Mouse (Mus musculus) embryonic facial prominence, embryonic 12.5 days (tissue): ENCODE data around the gene Fgr. TPM values are rescaled to one million over a fixed set of nuclear protein-coding genes. Genes with fewer than 3 reads are reported as not detected.

Source experiments
- ATAC-seq: fragments of 200-750 bp; cut with Nextera tagmentation; 2 replicates; pipeline ENCODE4 v1.8.0; 2017; ENCODE audit not compliant: insufficient number of reproducible peaks, insufficient read depth, low FRiP score, low TSS enrichment
- H3K27ac ChIP-seq: fragments of 300-500 bp; sonication (generic); 2 replicates; pipeline ENCODE4 v1.5.1; 2016; ENCODE audit warnings: mild to moderate bottlenecking
- H3K27me3 ChIP-seq: fragments of 300-500 bp; sonication (generic); 2 replicates; pipeline ENCODE4 v1.6.1; 2016; ENCODE audit warnings: mild to moderate bottlenecking, moderate library complexity
- H3K36me3 ChIP-seq: fragments of 300-500 bp; sonication (generic); 2 replicates; pipeline ENCODE4 v1.6.1; 2016; ENCODE audit warnings: mild to moderate bottlenecking
- H3K4me1 ChIP-seq: fragments of 300-500 bp; sonication (generic); 2 replicates; pipeline ENCODE4 v1.6.1; 2016
- H3K4me2 ChIP-seq: fragments of 300-500 bp; sonication (generic); replicated peaks from 2 replicates; pipeline ENCODE4 v1.6.1; 2016; ENCODE audit warnings: mild to moderate bottlenecking, moderate library complexity
- H3K4me3 ChIP-seq: fragments of 300-500 bp; sonication (generic); 2 replicates; pipeline ENCODE4 v1.5.1; 2016; ENCODE audit warnings: mild to moderate bottlenecking
- H3K9ac ChIP-seq: fragments of 300-500 bp; sonication (generic); 2 replicates; pipeline ENCODE4 v1.6.1; 2016; ENCODE audit warnings: mild to moderate bottlenecking, moderate library complexity
- H3K9me3 ChIP-seq: fragments of 300-500 bp; sonication (generic); 2 replicates; pipeline ENCODE4 v1.6.1; 2016; ENCODE audit warnings: mild to moderate bottlenecking, moderate library complexity
- WGBS: fragments of 180-500 bp; shearing (Covaris S2); methylation state at CpG from one replicate; pipeline ENCODE4 v1.1.7; 2016; 5-methylcytosine and 5-hydroxymethylcytosine counted together
- polyA plus RNA-seq: library from polyadenylated mRNA; unstranded; fragments of >200 nt; fragmentation: Nextera tagmentation; extraction: Ambion mirVana; gene quantifications from 2 replicates; pipeline ENCODE4 v1.2.1, GENCODE M21; 2016

Fgr gene
- polyA plus RNA-seq, 1 experiment from 2014 or later, result 0.29 TPM

DNA sequence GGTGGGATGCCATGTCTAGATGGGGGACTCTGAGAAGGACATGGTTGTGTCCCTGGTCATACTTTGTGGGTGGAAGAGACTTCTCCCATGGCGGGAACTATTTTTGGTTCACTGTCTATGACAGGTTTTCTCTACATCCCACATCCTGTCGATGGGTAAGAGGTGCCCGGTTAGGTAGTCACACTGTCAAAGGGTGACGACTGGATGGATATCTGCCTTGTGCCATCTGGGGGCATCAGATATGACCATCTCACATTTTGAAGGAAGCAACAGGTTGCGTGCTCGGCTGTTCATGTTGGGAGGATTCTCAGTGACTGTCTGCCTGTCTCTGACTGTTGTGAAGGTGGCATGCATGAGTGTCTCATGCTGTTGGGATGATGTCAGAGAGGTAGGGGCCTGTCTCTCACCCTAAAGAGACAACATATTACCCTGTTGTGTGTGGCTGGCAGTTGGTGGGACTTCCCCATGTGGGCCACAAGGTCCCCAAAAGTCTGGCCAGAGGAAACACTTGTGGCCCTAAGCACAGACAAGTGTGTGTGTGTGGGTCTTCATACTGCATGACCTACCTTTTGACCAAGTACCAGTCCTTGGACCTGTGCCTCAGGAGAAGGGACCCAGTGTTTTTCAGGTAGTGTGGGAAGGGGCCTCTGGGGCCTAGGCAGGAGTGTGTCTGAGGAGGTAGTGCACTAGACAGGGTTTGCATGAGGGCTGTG is 77.1 kb downstream of the Fgr start:
- Histone ChIP-seq H3K4me3 (no peak overlapping the region), H3K36me3 (peaks cover 10% of the 10 kb centered on the region; the same call in 1 of the 2 replicates), H3K27me3 (no peaks in the 10 kb centered on the region), H3K4me2 (peak overlapping the region; percentile 29), H3K27ac (peak overlapping the region; percentile 90), H3K4me1 (peaks cover 96% of the 10 kb centered on the region), H3K9ac (no peak overlapping the region), H3K9me3 (no peaks in the 10 kb centered on the region)
- 87% methylated on average over 6 of the region's 6 CpGs for WGBS
- no peak for ATAC-seq

DNA sequence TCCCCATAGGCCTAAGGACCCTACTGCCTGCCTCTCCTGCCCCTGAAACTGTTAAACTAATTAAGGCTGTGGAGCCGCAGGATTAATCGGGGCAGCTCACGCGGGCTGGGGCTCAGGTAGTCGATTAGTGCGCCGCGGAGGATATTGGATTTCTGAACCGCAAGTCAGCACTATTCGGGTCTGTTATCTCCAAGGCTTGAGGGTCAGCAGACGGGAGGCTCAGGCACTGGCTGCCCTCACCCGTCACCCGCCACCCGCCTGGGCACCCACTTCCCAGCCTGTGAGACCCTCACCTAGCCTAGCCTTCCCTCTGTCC is 77.6 kb downstream of the Fgr start:
- Histone ChIP-seq H3K9me3 (no peaks in the 10 kb centered on the region), H3K4me1 (peaks cover 96% of the 10 kb centered on the region), H3K27me3 (no peaks in the 10 kb centered on the region), H3K36me3 (peaks cover 10% of the 10 kb centered on the region; the same call in 1 of the 2 replicates), H3K27ac (peak overlapping the region; percentile 90), H3K4me3 (no peak overlapping the region), H3K4me2 (peak overlapping the region; percentile 29), H3K9ac (peak overlapping the region; percentile 11; the same call in 1 of the 2 replicates)
- 21% methylated on average over 14 of the region's 14 CpGs for WGBS
- ATAC-seq, result no peak

Other genes with a start within 250 kb of the Fgr start
- 6.6 and 7.1 TPM in 2 replicates for gene Xkr8, start 241.5 kb upstream of the Fgr start, polyA plus RNA-seq
- gene Smpdl3b, start 216.8 kb upstream of the Fgr start, polyA plus RNA-seq, result 3.9 and 4.2 TPM in 2 replicates
- 133 and 138 TPM in 2 replicates for gene Rpa2, start 205.8 kb upstream of the Fgr start, polyA plus RNA-seq
- 0.59 and 0.72 TPM in 2 replicates for gene Themis2, start 177.7 kb upstream of the Fgr start, polyA plus RNA-seq
- gene Ppp1r8, start 130.9 kb upstream of the Fgr start, polyA plus RNA-seq, result 58.6 and 63.2 TPM in 2 replicates
- gene Stx12, start 89.6 kb upstream of the Fgr start, polyA plus RNA-seq, result 69.6 and 71.3 TPM in 2 replicates
- gene Fam76a, start 51.5 kb upstream of the Fgr start, polyA plus RNA-seq, result 37.7 and 40.9 TPM in 2 replicates
- gene Ahdc1, start 37.2 kb downstream of the Fgr start, polyA plus RNA-seq, result 12.7 and 14.6 TPM in 2 replicates
- 78.8 and 88.4 TPM in 2 replicates for gene Wasf2, start 156.4 kb downstream of the Fgr start, polyA plus RNA-seq
- 2.2 and 3.7 TPM in 2 replicates for gene Cd164l2, start 238.0 kb downstream of the Fgr start, polyA plus RNA-seq
- 0.13 TPM in 1 of 2 replicates, not detected in the other for gene Gpr3, start 238.4 kb downstream of the Fgr start, polyA plus RNA-seq